Mouse (Mus musculus): Measurements from ENCODE around the gene Als2. TPM values are rescaled to one million over a fixed set of nuclear protein-coding genes. Genes with fewer than 3 reads are reported as not detected.

Als2 gene
- polyA plus RNA-seq, 1 experiment = 10.8 TPM

GRCm38 (mm10) chr1:59167654-59168425, 69.2 kb downstream of the Als2 start:
- TF ChIP-seq CTCF (conservative IDR thresholded peaks at IDR 0.05; ENCODE audit: insufficient read depth, insufficient read length, low read depth, low read length) (no peak), POLR2A (IDR thresholded peaks at IDR 0.05; ENCODE audit: low read depth, low read length) (no peak)
- peaks cover 15% of the 10 kb centered on the region for H3K4me1 ChIP-seq (ENCODE audit: control insufficient read depth, insufficient read depth, low read length)
- H3K27ac ChIP-seq (ENCODE audit: insufficient read depth, low read depth, low read length) = 0 out of 2 replicates have a peak overlapping the region, but pooled peaks have one; percentile 27
- DNase-seq = peak; percentile 47
- no peaks in the 10 kb centered on the region for H3K27me3 ChIP-seq (replicated peaks; ENCODE audit: control insufficient read depth, insufficient read depth, low read length)
- no peak overlapping the region for H3K4me3 ChIP-seq (ENCODE audit: insufficient read depth, low read depth, low read length)
- 70% methylated on average over 4 of the region's 4 CpGs for WGBS
- H3K36me3 ChIP-seq (ENCODE audit: control insufficient read depth, insufficient read depth, low read length) = peaks cover 2% of the 10 kb centered on the region; the same call in 1 of the 2 replicates

GRCm38 (mm10) chr1:59166232-59166905, 70.7 kb downstream of the Als2 start:
- peaks cover 2% of the 10 kb centered on the region; the same call in 1 of the 2 replicates for H3K36me3 ChIP-seq (ENCODE audit: control insufficient read depth, insufficient read depth, low read length)
- DNase-seq = peak; percentile 70
- TF ChIP-seq CTCF (conservative IDR thresholded peaks at IDR 0.05; ENCODE audit: insufficient read depth, insufficient read length, low read depth, low read length) (no peak), POLR2A (IDR thresholded peaks at IDR 0.05; ENCODE audit: low read depth, low read length) (no peak)
- H3K27me3 ChIP-seq (replicated peaks; ENCODE audit: control insufficient read depth, insufficient read depth, low read length) = no peaks in the 10 kb centered on the region
- no peak overlapping the region for H3K4me3 ChIP-seq (ENCODE audit: insufficient read depth, low read depth, low read length)
- no peak overlapping the region for H3K27ac ChIP-seq (ENCODE audit: insufficient read depth, low read depth, low read length)
- WGBS = 73% methylated on average over 9 of the region's 9 CpGs
- peaks cover 16% of the 10 kb centered on the region for H3K4me1 ChIP-seq (ENCODE audit: control insufficient read depth, insufficient read depth, low read length)

- H3K4me3 ChIP-seq (ENCODE audit: insufficient read depth, low read depth, low read length) = no peak overlapping the region
- no peak for DNase-seq
- TF ChIP-seq CTCF (conservative IDR thresholded peaks at IDR 0.05; ENCODE audit: insufficient read depth, insufficient read length, low read depth, low read length) (no peak), POLR2A (IDR thresholded peaks at IDR 0.05; ENCODE audit: low read depth, low read length) (no peak)
- H3K27me3 ChIP-seq (replicated peaks; ENCODE audit: control insufficient read depth, insufficient read depth, low read length) = no peaks in the 10 kb centered on the region
- H3K27ac ChIP-seq (ENCODE audit: insufficient read depth, low read depth, low read length) = peak overlapping the region; percentile 53; the same call in 1 of the 2 replicates
- WGBS = 54% methylated on average over 5 of the region's 5 CpGs
- peaks cover 2% of the 10 kb centered on the region; the same call in 1 of the 2 replicates for H3K36me3 ChIP-seq (ENCODE audit: control insufficient read depth, insufficient read depth, low read length)
- peaks cover 21% of the 10 kb centered on the region; the same call in 1 of the 2 replicates for H3K4me1 ChIP-seq (ENCODE audit: control insufficient read depth, insufficient read depth, low read length)
Measured at GRCm38 (mm10) chr1:59163918-59164317, 73.1 kb downstream of the Als2 start.

- WGBS = 77% methylated on average over 12 of the region's 12 CpGs
- Histone ChIP-seq H3K4me3 (ENCODE audit: insufficient read depth, low read depth, low read length) (no peak within 1 kb of the TSS), H3K27me3 (replicated peaks; ENCODE audit: control insufficient read depth, insufficient read depth, low read length) (no peaks in the 10 kb centered on the region), H3K36me3 (ENCODE audit: control insufficient read depth, insufficient read depth, low read length) (peaks cover 2% of the 10 kb centered on the region; the same call in 1 of the 2 replicates), H3K4me1 (ENCODE audit: control insufficient read depth, insufficient read depth, low read length) (peaks cover 22% of the 10 kb centered on the region; the same call in 1 of the 2 replicates), H3K27ac (ENCODE audit: insufficient read depth, low read depth, low read length) (peak within 1 kb of the TSS; percentile 53; the same call in 1 of the 2 replicates)
- TF ChIP-seq CTCF (conservative IDR thresholded peaks at IDR 0.05; ENCODE audit: insufficient read depth, insufficient read length, low read depth, low read length) (no peak), POLR2A (IDR thresholded peaks at IDR 0.05; ENCODE audit: low read depth, low read length) (no peak)
- DNase-seq = no peak
Measured at GRCm38 (mm10) chr1:59163030-59163461, 74.0 kb downstream of the Als2 start, which contains the start of gene Mpp4. Gene Mpp4, minus strand, starts transcription at chr1:59163389.

GRCm38 (mm10) chr1:59162309-59163024, 74.6 kb downstream of the Als2 start:
- DNase-seq = no peak
- Histone ChIP-seq H3K36me3 (ENCODE audit: control insufficient read depth, insufficient read depth, low read length) (peaks cover 2% of the 10 kb centered on the region; the same call in 1 of the 2 replicates), H3K27ac (ENCODE audit: insufficient read depth, low read depth, low read length) (no peak overlapping the region), H3K4me1 (ENCODE audit: control insufficient read depth, insufficient read depth, low read length) (peaks cover 23% of the 10 kb centered on the region; the same call in 1 of the 2 replicates), H3K27me3 (replicated peaks; ENCODE audit: control insufficient read depth, insufficient read depth, low read length) (no peaks in the 10 kb centered on the region), H3K4me3 (ENCODE audit: insufficient read depth, low read depth, low read length) (no peak overlapping the region)
- WGBS = 70% methylated on average over 8 of the region's 8 CpGs
- TF ChIP-seq POLR2A (IDR thresholded peaks at IDR 0.05; ENCODE audit: low read depth, low read length) (no peak), CTCF (conservative IDR thresholded peaks at IDR 0.05; ENCODE audit: insufficient read depth, insufficient read length, low read depth, low read length) (no peak)

- H3K36me3 ChIP-seq (ENCODE audit: control insufficient read depth, insufficient read depth, low read length) = peaks cover 2% of the 10 kb centered on the region; the same call in 1 of the 2 replicates
- WGBS = 88% methylated on average over 6 of the region's 6 CpGs
- no peak overlapping the region for H3K4me3 ChIP-seq (ENCODE audit: insufficient read depth, low read depth, low read length)
- H3K27ac ChIP-seq (ENCODE audit: insufficient read depth, low read depth, low read length) = peak overlapping the region; percentile 39; the same call in 1 of the 2 replicates
- DNase-seq = no peak
- H3K4me1 ChIP-seq (ENCODE audit: control insufficient read depth, insufficient read depth, low read length) = peaks cover 26% of the 10 kb centered on the region; the same call in 1 of the 2 replicates
- H3K27me3 ChIP-seq (replicated peaks; ENCODE audit: control insufficient read depth, insufficient read depth, low read length) = no peaks in the 10 kb centered on the region
- TF ChIP-seq POLR2A (IDR thresholded peaks at IDR 0.05; ENCODE audit: low read depth, low read length) (no peak), CTCF (conservative IDR thresholded peaks at IDR 0.05; ENCODE audit: insufficient read depth, insufficient read length, low read depth, low read length) (no peak)
Measured at GRCm38 (mm10) chr1:59161396-59161795, 75.6 kb downstream of the Als2 start.
